Mouse (Mus musculus) stomach, postnatal 0 days (tissue): ENCODE measurements around the gene Ncam1. TPM values are rescaled to one million over a fixed set of nuclear protein-coding genes. Genes with fewer than 3 reads are reported as not detected.

Source experiments
- ATAC-seq: fragments of 200-750 bp; cut with Nextera tagmentation; 2 replicates; pipeline ENCODE4 v1.8.0; 2017; ENCODE audit not compliant: low FRiP score, low TSS enrichment
- DNase-seq: peaks from one replicate; pipeline ENCODE4 v3.0.0-alpha.2; 2016; ENCODE audit warnings: low spot score
- H3K27ac ChIP-seq: fragments of 300-500 bp; sonication (generic); replicated peaks from 2 replicates; pipeline ENCODE4 v1.5.1; 2014; ENCODE audit warnings: mild to moderate bottlenecking, control low read depth
- H3K27me3 ChIP-seq: fragments of 300-500 bp; sonication (generic); 2 replicates; pipeline ENCODE4 v1.6.1; 2014; ENCODE audit warnings: low read length; ENCODE audit not compliant: control insufficient read depth, insufficient read depth
- H3K36me3 ChIP-seq: fragments of 300-500 bp; sonication (generic); 2 replicates; pipeline ENCODE4 v1.6.1; 2014; ENCODE audit warnings: low read length, mixed read lengths; ENCODE audit not compliant: control insufficient read depth, insufficient read depth
- H3K4me1 ChIP-seq: fragments of 300-500 bp; sonication (generic); replicated peaks from 2 replicates; pipeline ENCODE4 v1.6.1; 2014; ENCODE audit warnings: antibody characterized with exemption; ENCODE audit not compliant: control insufficient read depth, insufficient read depth
- H3K4me2 ChIP-seq: fragments of 300-500 bp; sonication (generic); replicated peaks from 2 replicates; pipeline ENCODE4 v1.6.1; 2014; ENCODE audit warnings: low read depth, mild to moderate bottlenecking, control low read depth, moderate library complexity
- H3K4me3 ChIP-seq: fragments of 300-500 bp; sonication (generic); 2 replicates; pipeline ENCODE4 v1.5.1; 2014; ENCODE audit warnings: low read depth, low read length, control low read depth
- H3K9ac ChIP-seq: fragments of 300-500 bp; sonication (generic); 2 replicates; pipeline ENCODE4 v1.6.1; 2014; ENCODE audit warnings: mild to moderate bottlenecking, low read length, control low read depth, mixed read lengths
- H3K9me3 ChIP-seq: fragments of 300-500 bp; sonication (generic); 2 replicates; pipeline ENCODE4 v1.6.1; 2016; ENCODE audit warnings: low read length; ENCODE audit not compliant: control insufficient read depth
- CTCF ChIP-seq: IDR thresholded peaks from 2 replicates; pipeline ENCODE4 v1.5.1; 2016; ENCODE audit warnings: antibody characterized with exemption, low read depth, mild to moderate bottlenecking, moderate library complexity
- EP300 ChIP-seq: optimal IDR thresholded peaks from 2 replicates; pipeline ENCODE3; 2016; ENCODE audit warnings: antibody characterized with exemption
- WGBS: fragments of 180-500 bp; shearing (Covaris S2); extraction: QIAGEN DNeasy Blood & Tissue Kit; methylation state at CpG from one replicate; pipeline ENCODE4 v1.1.7; 2014; 5-methylcytosine and 5-hydroxymethylcytosine counted together
- polyA plus RNA-seq: library from polyadenylated mRNA; unstranded; fragments of >200 nt; fragmentation: Nextera tagmentation; extraction: Ambion mirVana; gene quantifications from 2 replicates; pipeline ENCODE4 v1.2.1, GENCODE M21; 2015

The Ncam1 gene
- polyA plus RNA-seq, 1 experiment from 2014 or later = 34.0 TPM

- no peaks in the 10 kb centered on the region for H3K27me3 ChIP-seq
- no peak overlapping the region for H3K4me3 ChIP-seq
- no peak overlapping the region for H3K27ac ChIP-seq
- H3K4me2 ChIP-seq = no peak overlapping the region
- H3K9ac ChIP-seq = no peak overlapping the region
- WGBS = 88% methylated on average over 8 of the region's 8 CpGs
- H3K9me3 ChIP-seq = no peaks in the 10 kb centered on the region
- H3K36me3 ChIP-seq = no peaks in the 10 kb centered on the region
- TF ChIP-seq CTCF = no peak
- TF ChIP-seq EP300 = no peak
- no peak for DNase-seq
- no peak for ATAC-seq
- H3K4me1 ChIP-seq = no peaks in the 10 kb centered on the region
Observed at GRCm38 (mm10) chr9:49663927-49664320, 134.8 kb downstream of the Ncam1 start.

GRCm38 (mm10) chr9:49662958-49663926, 135.5 kb downstream of the Ncam1 start:
- Histone ChIP-seq H3K4me1 (no peaks in the 10 kb centered on the region), H3K9me3 (no peaks in the 10 kb centered on the region), H3K36me3 (no peaks in the 10 kb centered on the region), H3K4me2 (no peak overlapping the region), H3K27me3 (no peaks in the 10 kb centered on the region), H3K4me3 (no peak overlapping the region), H3K9ac (no peak overlapping the region), H3K27ac (no peak overlapping the region)
- DNase-seq (no peak), ATAC-seq (no peak)
- WGBS = 75% methylated on average over 8 of the region's 8 CpGs
- TF ChIP-seq CTCF = peak; percentile 59
- no peak for TF ChIP-seq EP300

- Histone ChIP-seq H3K9ac (no peak overlapping the region), H3K9me3 (no peaks in the 10 kb centered on the region), H3K36me3 (no peaks in the 10 kb centered on the region), H3K4me2 (no peak overlapping the region), H3K4me1 (no peaks in the 10 kb centered on the region), H3K4me3 (no peak overlapping the region), H3K27me3 (no peaks in the 10 kb centered on the region), H3K27ac (no peak overlapping the region)
- ATAC-seq = no peak
- no peak for DNase-seq
- WGBS = 87% methylated on average over 2 of the region's 2 CpGs
- TF ChIP-seq EP300 (no peak), CTCF (no peak)
Observed at GRCm38 (mm10) chr9:49661480-49661879, 137.2 kb downstream of the Ncam1 start.

- Histone ChIP-seq H3K4me1 (no peaks in the 10 kb centered on the region), H3K9ac (no peak overlapping the region), H3K4me3 (no peak overlapping the region), H3K27ac (no peak overlapping the region), H3K36me3 (no peaks in the 10 kb centered on the region), H3K4me2 (no peak overlapping the region), H3K27me3 (no peaks in the 10 kb centered on the region), H3K9me3 (no peaks in the 10 kb centered on the region)
- WGBS = 70% methylated on average over 4 of the region's 4 CpGs
- no peak for ATAC-seq
- DNase-seq = no peak
- TF ChIP-seq CTCF (peak; percentile 33; the same call in 1 of the 2 replicates), EP300 (no peak)
Observed at GRCm38 (mm10) chr9:49658381-49658856, 140.3 kb downstream of the Ncam1 start.

- no peaks in the 10 kb centered on the region for H3K27me3 ChIP-seq
- no peaks in the 10 kb centered on the region for H3K4me1 ChIP-seq
- no peak overlapping the region for H3K4me3 ChIP-seq
- no peak overlapping the region for H3K27ac ChIP-seq
- no peak overlapping the region for H3K4me2 ChIP-seq
- no peaks in the 10 kb centered on the region for H3K9me3 ChIP-seq
- ATAC-seq (no peak), DNase-seq (no peak)
- WGBS = 80% methylated on average over 3 of the region's 3 CpGs
- H3K9ac ChIP-seq = no peak overlapping the region
- TF ChIP-seq CTCF (no peak), EP300 (no peak)
- H3K36me3 ChIP-seq = no peaks in the 10 kb centered on the region
Observed at GRCm38 (mm10) chr9:49654470-49654869, 144.3 kb downstream of the Ncam1 start.
